Mouse (Mus musculus) lung, adult 10 weeks (tissue): ENCODE results near the gene Clptm1. TPM values are rescaled to one million over a fixed set of nuclear protein-coding genes. Genes with fewer than 3 reads are reported as not detected.

Experiments
- polyA plus RNA-seq: library from polyadenylated mRNA; stranded (reverse); fragments of 350-450 nt; fragmentation: Illumina TruSeq; extraction: RNeasy Lipid Tissue Mini Kit (QIAGEN cat#74804); gene quantifications from one replicate; pipeline ENCODE4 v1.2.3, GENCODE M21; 2014; ENCODE audit warnings: low read depth, low replicate concordance; ENCODE audit not compliant: insufficient read depth

Gene Clptm1
- polyA plus RNA-seq = 45.0 TPM

DNA sequence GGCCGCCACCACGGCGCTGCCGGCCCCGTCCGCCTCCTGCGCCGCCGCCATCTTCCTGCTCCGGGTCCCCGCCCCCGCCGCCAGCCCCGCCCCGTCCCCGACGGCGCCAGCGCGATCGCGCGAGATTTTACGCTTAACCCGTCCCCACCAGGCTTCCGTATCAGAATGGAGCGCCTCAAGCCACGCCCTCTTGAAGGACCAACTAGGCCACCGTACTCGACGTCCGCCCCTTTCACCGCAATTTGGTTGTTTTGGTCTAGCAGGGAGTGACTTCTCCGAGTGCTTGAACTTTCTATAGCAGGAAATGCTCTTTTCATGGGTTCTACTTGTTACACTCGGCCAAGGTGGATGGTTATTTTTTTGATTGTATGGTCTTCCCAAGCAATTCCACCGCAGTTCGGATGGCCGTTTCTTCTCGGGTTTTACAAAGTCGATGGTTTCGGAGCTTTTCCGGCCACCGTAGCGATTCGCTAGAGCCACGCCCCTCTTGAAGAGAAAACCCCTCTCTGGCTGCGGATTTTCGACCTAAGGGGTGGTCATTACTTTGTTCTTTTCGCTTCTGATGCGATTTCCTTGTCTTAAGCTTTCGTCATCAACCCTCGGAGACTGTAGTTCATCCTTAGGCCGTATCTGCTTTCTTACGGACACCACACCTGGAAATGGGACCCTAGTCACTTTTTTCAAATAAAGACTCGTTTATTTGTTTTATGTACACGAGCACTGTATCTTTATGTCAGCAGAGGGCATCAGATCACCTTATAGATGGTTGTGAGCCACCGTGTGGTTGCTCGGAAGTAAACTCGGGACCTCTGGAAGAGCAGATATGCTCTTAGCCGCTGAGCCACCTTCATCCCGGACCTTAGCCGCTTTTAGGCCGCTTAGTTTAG, at the start of gene Clptm1:
Gene Clptm1 (minus strand): TSS at position 79 of the 887 bp plus-strand sequence.

DNA sequence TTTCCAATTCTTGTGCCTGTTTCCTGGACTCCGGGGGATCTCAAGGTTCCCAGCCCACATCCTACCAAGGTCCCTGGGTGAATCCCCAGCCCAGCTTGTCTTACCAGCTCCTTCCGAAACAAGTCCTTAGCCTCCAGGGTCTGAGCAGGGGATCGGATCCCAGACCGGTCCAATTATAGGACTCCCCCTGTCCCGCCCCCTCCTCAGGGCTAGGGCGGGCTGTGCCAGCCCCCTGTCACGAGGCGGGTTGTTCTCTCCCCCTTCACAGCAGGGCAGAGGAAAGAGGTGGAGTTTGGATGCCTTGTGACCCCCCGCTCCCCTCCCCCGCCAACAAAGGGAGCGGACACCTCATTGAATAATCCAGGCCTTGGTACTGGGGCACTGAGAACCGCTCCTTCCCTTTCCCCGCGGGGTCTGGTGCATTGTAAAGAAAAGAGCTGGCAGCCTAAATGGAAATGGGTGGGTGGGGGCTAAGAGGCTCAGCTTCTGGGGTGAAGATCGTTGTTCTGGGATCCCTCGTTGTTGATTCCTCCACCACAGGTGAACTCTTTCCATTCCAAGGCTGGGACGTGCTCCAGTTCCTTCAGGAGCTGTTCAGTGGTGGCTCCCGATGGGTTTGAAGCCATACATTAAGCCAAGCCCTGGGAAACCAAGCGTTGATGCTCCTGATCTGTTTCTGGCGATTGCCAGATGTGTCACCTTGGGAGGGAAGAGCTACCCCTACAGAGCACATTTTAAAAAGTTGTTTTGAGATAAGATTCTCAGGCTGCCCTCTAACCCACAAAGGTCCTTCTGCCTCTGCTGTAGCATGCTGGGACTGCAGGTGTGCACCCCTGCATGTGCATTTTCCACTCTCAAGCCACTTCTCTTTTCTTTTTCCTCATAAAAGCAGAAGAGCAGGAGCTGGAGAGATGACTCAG, 34.3 kb upstream of the Clptm1 start, which contains the start of gene Apoe:
Gene Apoe (minus strand): TSS at position 282 of the 920 bp plus-strand sequence.

DNA sequence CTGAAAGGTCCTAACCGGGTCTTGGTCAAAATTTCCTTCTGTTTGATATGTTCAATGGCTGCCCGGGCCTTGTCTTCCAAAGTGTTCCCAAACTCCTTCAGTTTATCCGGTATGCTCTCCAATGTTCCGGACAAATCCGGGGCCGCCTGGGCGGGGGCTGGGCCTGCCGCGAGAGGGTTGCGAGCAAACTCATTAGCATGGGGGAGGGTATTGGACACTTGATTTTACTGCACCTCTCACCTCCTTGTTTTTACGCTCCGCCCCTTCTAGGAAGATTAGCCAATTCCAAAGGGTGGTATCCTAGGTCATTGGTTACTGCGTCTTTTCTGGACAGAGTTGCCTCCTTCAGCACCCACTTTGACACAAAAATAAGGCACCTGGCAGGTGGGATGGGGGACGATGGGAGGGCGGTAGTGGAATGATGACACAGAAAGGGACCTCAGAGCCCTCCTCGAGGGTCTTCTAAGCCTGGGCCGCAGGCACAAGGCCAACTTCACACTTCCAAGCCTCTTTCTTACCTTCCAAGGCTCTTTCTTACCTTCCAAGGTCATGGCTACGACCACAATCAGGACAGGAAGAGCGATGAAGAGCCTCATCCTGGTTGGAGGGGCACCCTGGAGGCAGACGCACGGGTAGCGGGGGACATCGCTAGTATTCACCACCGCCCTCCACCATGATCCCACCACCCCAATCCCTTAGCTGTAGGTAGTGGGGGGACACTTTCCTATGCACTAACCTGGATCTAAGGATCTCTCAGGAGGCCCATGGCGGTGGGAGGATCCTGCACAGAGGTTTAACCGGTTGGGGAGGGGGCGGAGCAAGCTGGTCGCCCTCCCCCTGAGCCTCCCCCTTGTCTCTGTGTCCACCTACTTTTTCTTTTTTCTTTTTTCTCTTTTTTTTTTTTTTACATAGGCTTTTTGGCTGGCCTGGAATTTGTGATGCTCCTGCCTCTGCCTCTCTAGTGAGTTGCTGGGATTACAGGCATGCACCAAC, 27.3 kb upstream of the Clptm1 start, which contains the start of gene Apoc1:
Gene Apoc1 (minus strand): TSS at position 788 of the 993 bp plus-strand sequence.

DNA sequence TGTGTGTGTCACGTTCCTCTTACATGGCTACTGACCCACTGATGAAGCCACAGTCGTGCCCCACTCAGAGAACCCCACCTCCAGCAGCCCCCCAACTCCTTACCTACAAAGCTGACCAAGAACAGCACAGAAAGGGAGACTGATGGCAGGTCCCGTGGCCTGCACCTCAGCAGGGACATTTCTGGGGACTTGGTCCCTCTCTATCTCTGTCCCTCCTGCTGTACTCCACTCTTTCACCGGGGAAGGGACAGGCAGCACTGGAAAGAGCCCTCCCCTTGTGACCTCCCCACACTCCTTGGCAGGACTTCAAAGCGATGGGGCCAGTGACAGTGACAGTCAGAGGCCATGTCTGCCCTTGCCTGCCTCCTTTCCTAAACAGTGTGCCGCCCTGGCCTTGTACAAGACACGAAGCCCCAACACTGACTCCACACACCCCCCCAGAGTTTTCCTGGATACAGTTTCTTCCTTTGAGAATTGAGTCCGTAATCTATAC, 16.4 kb upstream of the Clptm1 start, which contains the start of the genes Gm44805 and Apoc4:
Gene Gm44805 (minus strand): TSS at position 222 of the 493 bp plus-strand sequence.
Gene Apoc4 (minus strand): TSS at position 278 of the 493 bp plus-strand sequence.

DNA sequence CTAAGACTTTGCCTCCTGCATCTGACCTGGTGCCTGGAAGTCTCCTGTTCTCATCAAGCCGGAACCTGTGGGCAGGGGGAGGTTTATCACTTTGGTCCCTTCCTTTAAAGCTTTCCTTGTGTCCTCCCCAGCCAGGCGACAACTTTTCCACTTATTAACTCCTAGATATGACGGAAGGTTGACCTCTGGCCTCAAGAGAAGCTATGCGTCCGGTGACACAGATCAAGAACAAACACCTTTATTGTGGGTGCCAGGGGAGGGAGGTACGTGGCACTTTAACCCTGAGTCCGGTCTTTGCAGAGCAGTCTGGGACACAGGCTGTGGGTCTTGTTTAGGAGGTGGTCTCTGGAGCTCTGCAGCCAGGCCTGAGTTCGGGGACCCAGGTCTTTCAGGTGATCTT, 13.0 kb upstream of the Clptm1 start, which contains the start of gene Apoc2:
Gene Apoc2 (minus strand): TSS at position 70 of the 400 bp plus-strand sequence.

DNA sequence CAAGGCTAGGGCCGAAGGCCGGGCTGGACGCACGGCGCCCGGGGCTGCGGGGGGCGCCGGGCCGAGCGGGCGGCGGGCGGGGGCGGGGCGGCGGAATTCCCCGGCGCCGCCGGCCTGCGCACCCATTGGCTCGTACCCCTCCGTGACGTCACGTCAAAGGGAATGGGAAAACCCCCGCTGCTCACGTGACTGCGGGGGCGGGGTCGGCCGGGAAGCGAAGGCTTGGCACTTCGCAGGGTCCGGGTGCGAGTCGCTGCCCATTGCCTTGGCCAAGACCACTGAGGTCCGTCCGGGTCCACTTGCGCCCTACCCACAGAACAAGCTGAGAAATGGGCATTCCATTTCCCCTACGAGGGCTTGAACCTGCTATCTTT, 35.5 kb downstream of the Clptm1 start, which contains the start of gene Relb:
Gene Relb (minus strand): TSS at position 78 of the 374 bp plus-strand sequence.

DNA sequence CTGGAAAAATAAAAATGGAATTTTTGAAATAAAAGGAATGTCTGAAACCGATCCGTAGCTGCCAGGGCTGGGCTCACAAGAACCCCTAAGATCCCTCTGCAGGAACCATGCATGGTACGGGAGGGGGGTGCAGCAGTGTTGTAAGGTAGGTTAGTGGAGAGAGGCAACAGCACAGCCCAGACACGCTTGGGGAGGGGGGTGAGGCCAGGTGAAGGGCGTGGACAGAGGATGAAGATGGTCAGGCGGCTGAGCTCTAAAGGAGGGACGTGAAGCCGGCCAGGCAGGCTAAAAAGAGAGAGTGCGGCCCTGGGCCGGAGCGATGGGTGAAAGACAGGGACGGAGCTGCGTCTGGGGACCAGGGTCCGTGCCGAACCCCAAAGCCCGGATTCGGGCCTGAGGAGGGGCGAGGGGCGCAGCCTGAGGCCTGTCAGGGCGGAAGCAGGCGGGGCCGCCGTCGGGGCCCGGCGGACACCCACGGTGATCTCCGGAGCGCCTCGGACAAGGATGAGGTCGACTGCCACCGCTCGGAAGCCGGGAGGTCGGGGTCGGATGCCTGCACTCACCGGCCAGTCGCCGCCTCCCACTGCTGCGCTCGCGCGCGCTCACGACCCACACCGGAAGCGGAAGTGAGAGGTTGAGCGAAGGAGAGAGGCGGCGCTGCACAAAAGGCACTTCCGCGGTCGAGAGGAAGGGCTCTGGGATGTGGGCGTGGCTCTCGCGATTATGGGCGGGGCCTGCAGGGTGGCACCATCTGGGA, 60.8 kb downstream of the Clptm1 start, which contains the start of gene Clasrp:
Gene Clasrp (minus strand): TSS at position 638 of the 757 bp plus-strand sequence.

Other genes with a start within 250 kb of the Clptm1 start
- 9.0 TPM for gene Mark4, start 206.2 kb downstream of the Clptm1 start, polyA plus RNA-seq
- 1.3 TPM for gene Exoc3l2, start 201.7 kb downstream of the Clptm1 start, polyA plus RNA-seq
- gene Bloc1s3, start 156.7 kb downstream of the Clptm1 start, polyA plus RNA-seq = 6.7 TPM
- 58.3 TPM for gene Trappc6a, start 156.6 kb downstream of the Clptm1 start, polyA plus RNA-seq
- gene Nkpd1, start 147.2 kb downstream of the Clptm1 start, polyA plus RNA-seq = 0.13 TPM
- gene Ppp1r37, start 102.0 kb downstream of the Clptm1 start, polyA plus RNA-seq = 50.4 TPM
- 1.9 TPM for gene Zfp296, start 87.7 kb downstream of the Clptm1 start, polyA plus RNA-seq
- 93.3 TPM for gene Gemin7, start 87.4 kb downstream of the Clptm1 start, polyA plus RNA-seq
- gene Clasrp, start 60.5 kb downstream of the Clptm1 start, polyA plus RNA-seq = 17.3 TPM
- 13.0 TPM for gene Relb, start 35.6 kb downstream of the Clptm1 start, polyA plus RNA-seq
- gene Apoc2, start 12.9 kb upstream of the Clptm1 start, polyA plus RNA-seq = 10.3 TPM
- gene Gm44805, start 16.4 kb upstream of the Clptm1 start, polyA plus RNA-seq = not detected
- gene Apoc4, start 16.4 kb upstream of the Clptm1 start, polyA plus RNA-seq = not detected
- gene Apoc1, start 27.6 kb upstream of the Clptm1 start, polyA plus RNA-seq = 122 TPM
- 1,026 TPM for gene Apoe, start 34.2 kb upstream of the Clptm1 start, polyA plus RNA-seq
- gene Tomm40, start 50.4 kb upstream of the Clptm1 start, polyA plus RNA-seq = 28.0 TPM
- 39.0 TPM for gene Nectin2, start 85.5 kb upstream of the Clptm1 start, polyA plus RNA-seq
- gene Bcam, start 106.0 kb upstream of the Clptm1 start, polyA plus RNA-seq = 298 TPM
- 9.7 TPM for gene Cblc, start 131.8 kb upstream of the Clptm1 start, polyA plus RNA-seq
- gene Bcl3, start 157.7 kb upstream of the Clptm1 start, polyA plus RNA-seq = 15.6 TPM
- gene Gm19345, start 187.0 kb upstream of the Clptm1 start, polyA plus RNA-seq = not detected
- 0.27 TPM for gene Ceacam16, start 196.3 kb upstream of the Clptm1 start, polyA plus RNA-seq
- 0.07 TPM for gene Ceacam19, start 222.9 kb upstream of the Clptm1 start, polyA plus RNA-seq